Mouse (Mus musculus) Muller cell, postnatal 12 days (primary cell): ENCODE measurements around the gene Nfkb1.

Source experiments
- DNase-seq: peaks from one replicate; pipeline ENCODE4 v3.0.0-alpha.2; 2015; ENCODE audit errors: inconsistent ontology term

Nfkb1 gene

GRCm38 (mm10) chr3:135672135-135672534, 19.2 kb downstream of the Nfkb1 start:
- no peak for DNase-seq

- peak; percentile 94 for DNase-seq
Measured at GRCm38 (mm10) chr3:135670869-135671268, 20.5 kb downstream of the Nfkb1 start.

GRCm38 (mm10) chr3:135667084-135667483, 24.3 kb downstream of the Nfkb1 start:
- no peak for DNase-seq

- no peak for DNase-seq
Measured at GRCm38 (mm10) chr3:135665777-135666259, 25.5 kb downstream of the Nfkb1 start.

GRCm38 (mm10) chr3:135662139-135662864, 29.0 kb downstream of the Nfkb1 start:
- DNase-seq: no peak

GRCm38 (mm10) chr3:135661707-135662106, 29.6 kb downstream of the Nfkb1 start:
- DNase-seq: no peak

GRCm38 (mm10) chr3:135658540-135659097, 32.7 kb downstream of the Nfkb1 start:
- no peak for DNase-seq

- DNase-seq: no peak
Measured at GRCm38 (mm10) chr3:135656156-135656555, 35.2 kb downstream of the Nfkb1 start.

- peak; percentile 24 for DNase-seq
Measured at GRCm38 (mm10) chr3:135650773-135651555, 40.4 kb downstream of the Nfkb1 start.

GRCm38 (mm10) chr3:135649809-135650208, 41.5 kb downstream of the Nfkb1 start:
- no peak for DNase-seq

GRCm38 (mm10) chr3:135648501-135648900, 42.8 kb downstream of the Nfkb1 start:
- no peak for DNase-seq

- DNase-seq: no peak
Measured at GRCm38 (mm10) chr3:135646622-135647021, 44.7 kb downstream of the Nfkb1 start.

GRCm38 (mm10) chr3:135644971-135645370, 46.4 kb downstream of the Nfkb1 start:
- DNase-seq: no peak

GRCm38 (mm10) chr3:135641623-135641915, 49.8 kb downstream of the Nfkb1 start:
- no peak for DNase-seq

GRCm38 (mm10) chr3:135640856-135641622, 50.3 kb downstream of the Nfkb1 start:
- peak; percentile 36 for DNase-seq

GRCm38 (mm10) chr3:135640203-135640602, 51.1 kb downstream of the Nfkb1 start:
- no peak for DNase-seq

GRCm38 (mm10) chr3:135637592-135637991, 53.8 kb downstream of the Nfkb1 start:
- DNase-seq: no peak

- DNase-seq: no peak
Measured at GRCm38 (mm10) chr3:135636454-135636853, 54.9 kb downstream of the Nfkb1 start.

GRCm38 (mm10) chr3:135635646-135636434, 55.5 kb downstream of the Nfkb1 start:
- no peak for DNase-seq

GRCm38 (mm10) chr3:135635030-135635429, 56.3 kb downstream of the Nfkb1 start:
- no peak for DNase-seq

- no peak for DNase-seq
Measured at GRCm38 (mm10) chr3:135634275-135634674, 57.1 kb downstream of the Nfkb1 start.
